Mouse (Mus musculus): ENCODE results near the gene Carnmt1. TPM values are rescaled to one million over a fixed set of nuclear protein-coding genes. Genes with fewer than 3 reads are reported as not detected.

The Carnmt1 gene
- total and polyA plus RNA-seq, 3 experiments, result 13.0 to 36.4 (median 32.8) TPM

DNA sequence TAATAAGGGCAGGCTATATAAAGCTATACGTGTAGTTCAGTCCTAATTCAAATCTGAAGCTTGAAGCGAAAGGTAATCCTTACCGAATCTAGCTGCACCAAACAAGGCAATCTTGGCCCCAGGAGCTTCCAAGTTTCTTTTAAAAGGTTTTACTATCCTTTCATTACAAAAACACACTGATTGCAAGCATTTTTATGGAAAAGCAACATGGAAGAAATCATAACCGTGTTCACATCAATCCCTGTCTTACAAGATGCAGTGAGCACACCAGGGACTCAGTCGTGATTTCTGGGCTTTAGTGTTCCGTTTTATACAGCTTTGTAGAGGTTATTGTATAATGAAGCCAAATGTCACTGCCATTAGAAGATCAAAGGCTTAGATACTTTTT lies 22.0 kb upstream of the Carnmt1 start:
- peak overlapping the region; percentile 51 for H3K27ac ChIP-seq
- TF ChIP-seq CTCF (IDR thresholded peaks at IDR 0.05) (no peak), EP300 (IDR thresholded peaks at IDR 0.05; ENCODE audit: insufficient read depth, low read depth, low read length) (no peak), POLR2A (IDR thresholded peaks at IDR 0.05; ENCODE audit: insufficient read depth, low read depth, low read length) (no peak)
- no peaks in the 10 kb centered on the region for H3K79me2 ChIP-seq (replicated peaks; ENCODE audit: control insufficient read depth, insufficient read depth, low read length)
- H3K4me3 ChIP-seq, result no peak overlapping the region
- H3K36me3 ChIP-seq (ENCODE audit: control insufficient read depth, insufficient read depth, low read length), result no peaks in the 10 kb centered on the region; the same call in 1 of the 2 replicates
- intact Hi-C loops (cut with DNase I), result no loop called here
- H3K4me1 ChIP-seq (ENCODE audit: control insufficient read depth, insufficient read depth, low read length), result no peaks in the 10 kb centered on the region; the same call in 1 of the 2 replicates
- H3K9ac ChIP-seq (ENCODE audit: low read depth, low read length), result no peak overlapping the region
- H3K27me3 ChIP-seq (ENCODE audit: control insufficient read depth, insufficient read depth, low read length), result no peaks in the 10 kb centered on the region
- DNase-seq, result no peak
- 84% methylated on average over 6 of the region's 6 CpGs for WGBS

GRCm38 (mm10) chr19:18649955-18650354 lies 20.6 kb upstream of the Carnmt1 start:
- no peak for TF ChIP-seq POLR2A (IDR thresholded peaks at IDR 0.05; ENCODE audit: insufficient read depth, low read depth, low read length)
- no peak for TF ChIP-seq CTCF (IDR thresholded peaks at IDR 0.05)
- no peak for TF ChIP-seq EP300 (IDR thresholded peaks at IDR 0.05; ENCODE audit: insufficient read depth, low read depth, low read length)

GRCm38 (mm10) chr19:18650473-18650872 lies 20.1 kb upstream of the Carnmt1 start:
- Histone ChIP-seq H3K9ac (ENCODE audit: low read depth, low read length) (no peak overlapping the region), H3K36me3 (ENCODE audit: control insufficient read depth, insufficient read depth, low read length) (no peaks in the 10 kb centered on the region), H3K4me1 (ENCODE audit: control insufficient read depth, insufficient read depth, low read length) (no peaks in the 10 kb centered on the region; the same call in 1 of the 2 replicates), H3K27me3 (ENCODE audit: control insufficient read depth, insufficient read depth, low read length) (no peaks in the 10 kb centered on the region), H3K79me2 (replicated peaks; ENCODE audit: control insufficient read depth, insufficient read depth, low read length) (no peaks in the 10 kb centered on the region), H3K4me3 (no peak overlapping the region), H3K27ac (no peak overlapping the region)
- 64% methylated on average over 6 of the region's 6 CpGs for WGBS
- TF ChIP-seq EP300 (IDR thresholded peaks at IDR 0.05; ENCODE audit: insufficient read depth, low read depth, low read length) (no peak), CTCF (IDR thresholded peaks at IDR 0.05) (no peak), POLR2A (IDR thresholded peaks at IDR 0.05; ENCODE audit: insufficient read depth, low read depth, low read length) (no peak)
- intact Hi-C loops (cut with DNase I), result no loop called here
- no peak for DNase-seq

More at GRCm38 (mm10) chr19:18649955-18650354, 20.6 kb upstream of the Carnmt1 start:
- no peaks in the 10 kb centered on the region; the same call in 1 of the 2 replicates for H3K4me1 ChIP-seq (ENCODE audit: control insufficient read depth, insufficient read depth, low read length)
- intact Hi-C loops (cut with DNase I), result no loop called here
- no peaks in the 10 kb centered on the region for H3K79me2 ChIP-seq (replicated peaks; ENCODE audit: control insufficient read depth, insufficient read depth, low read length)
- DNase-seq, result no peak
- H3K27me3 ChIP-seq (ENCODE audit: control insufficient read depth, insufficient read depth, low read length), result no peaks in the 10 kb centered on the region
- H3K4me3 ChIP-seq, result no peak overlapping the region
- H3K27ac ChIP-seq, result no peak overlapping the region
- H3K9ac ChIP-seq (ENCODE audit: low read depth, low read length), result no peak overlapping the region
- no peaks in the 10 kb centered on the region; the same call in 1 of the 2 replicates for H3K36me3 ChIP-seq (ENCODE audit: control insufficient read depth, insufficient read depth, low read length)
- WGBS, result 84% methylated on average over 4 of the region's 4 CpGs

DNA sequence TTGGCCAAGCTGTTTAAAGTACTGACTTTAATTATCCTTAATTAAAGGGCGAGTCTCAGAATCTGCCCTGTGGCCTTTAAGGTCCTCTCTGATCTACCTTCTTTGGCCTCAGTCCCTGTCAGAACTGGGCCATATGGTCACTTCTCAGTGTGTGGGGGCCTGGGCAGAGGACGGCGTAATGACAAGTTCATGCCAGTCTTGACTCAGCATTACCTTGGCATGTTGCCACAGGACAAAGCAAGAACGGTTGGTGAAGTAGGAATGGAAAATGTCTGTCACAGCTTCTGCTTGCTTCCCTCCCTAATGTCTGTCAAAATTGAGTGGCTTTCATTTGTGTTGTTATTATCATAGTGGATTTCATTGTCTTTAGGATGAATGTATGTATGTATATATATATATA lies 18.0 kb upstream of the Carnmt1 start:
- DNase-seq, result no peak
- Histone ChIP-seq H3K27ac (no peak overlapping the region), H3K27me3 (ENCODE audit: control insufficient read depth, insufficient read depth, low read length) (no peaks in the 10 kb centered on the region), H3K36me3 (ENCODE audit: control insufficient read depth, insufficient read depth, low read length) (no peaks in the 10 kb centered on the region), H3K4me1 (ENCODE audit: control insufficient read depth, insufficient read depth, low read length) (no peaks in the 10 kb centered on the region; the same call in 1 of the 2 replicates), H3K4me3 (no peak overlapping the region), H3K9ac (ENCODE audit: low read depth, low read length) (no peak overlapping the region), H3K79me2 (replicated peaks; ENCODE audit: control insufficient read depth, insufficient read depth, low read length) (no peaks in the 10 kb centered on the region)
- intact Hi-C loops (cut with DNase I), result no loop called here
- WGBS, result 46% methylated on average over 4 of the region's 4 CpGs
- TF ChIP-seq EP300 (IDR thresholded peaks at IDR 0.05; ENCODE audit: insufficient read depth, low read depth, low read length), result no peak
- no peak for TF ChIP-seq CTCF (IDR thresholded peaks at IDR 0.05)
- TF ChIP-seq POLR2A (IDR thresholded peaks at IDR 0.05; ENCODE audit: insufficient read depth, low read depth, low read length), result no peak

- intact Hi-C loops (cut with DNase I), result no loop called here
- no peak overlapping the region for H3K9ac ChIP-seq (ENCODE audit: low read depth, low read length)
- DNase-seq, result no peak
- H3K27me3 ChIP-seq (ENCODE audit: control insufficient read depth, insufficient read depth, low read length), result no peaks in the 10 kb centered on the region
- no peaks in the 10 kb centered on the region for H3K36me3 ChIP-seq (ENCODE audit: control insufficient read depth, insufficient read depth, low read length)
- no peaks in the 10 kb centered on the region; the same call in 1 of the 2 replicates for H3K4me1 ChIP-seq (ENCODE audit: control insufficient read depth, insufficient read depth, low read length)
- no peaks in the 10 kb centered on the region for H3K79me2 ChIP-seq (replicated peaks; ENCODE audit: control insufficient read depth, insufficient read depth, low read length)
- TF ChIP-seq EP300 (IDR thresholded peaks at IDR 0.05; ENCODE audit: insufficient read depth, low read depth, low read length) (no peak), POLR2A (IDR thresholded peaks at IDR 0.05; ENCODE audit: insufficient read depth, low read depth, low read length) (no peak), CTCF (IDR thresholded peaks at IDR 0.05) (no peak)
- 77% methylated on average over 6 of the region's 6 CpGs for WGBS
- no peak overlapping the region for H3K27ac ChIP-seq
- no peak overlapping the region for H3K4me3 ChIP-seq
Observed at GRCm38 (mm10) chr19:18653058-18653457, 17.5 kb upstream of the Carnmt1 start.

DNA sequence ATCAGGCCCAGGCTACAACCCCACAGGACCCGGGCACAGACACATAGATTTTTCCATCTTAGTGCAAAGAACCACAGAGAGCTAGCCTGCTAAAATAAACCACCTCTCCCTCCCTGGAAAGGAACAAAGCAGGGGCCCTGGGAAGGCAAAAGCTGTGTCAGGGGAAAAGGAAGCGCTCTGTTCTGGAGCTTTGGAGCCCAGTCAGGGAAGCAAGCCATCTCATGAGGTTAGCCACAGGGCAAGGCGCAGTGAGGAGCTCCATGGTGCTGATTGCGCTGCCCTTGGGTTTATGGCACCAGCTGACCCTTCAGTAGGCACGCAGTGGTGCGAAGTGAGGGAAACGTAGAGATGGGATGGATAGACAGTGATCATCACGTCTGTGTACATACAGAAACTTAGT lies 16.2 kb upstream of the Carnmt1 start:
- Histone ChIP-seq H3K4me1 (ENCODE audit: control insufficient read depth, insufficient read depth, low read length) (no peaks in the 10 kb centered on the region), H3K27ac (no peak overlapping the region), H3K79me2 (replicated peaks; ENCODE audit: control insufficient read depth, insufficient read depth, low read length) (no peaks in the 10 kb centered on the region), H3K27me3 (ENCODE audit: control insufficient read depth, insufficient read depth, low read length) (no peaks in the 10 kb centered on the region), H3K9ac (ENCODE audit: low read depth, low read length) (no peak overlapping the region), H3K4me3 (no peak overlapping the region), H3K36me3 (ENCODE audit: control insufficient read depth, insufficient read depth, low read length) (no peaks in the 10 kb centered on the region)
- intact Hi-C loops (cut with DNase I), result no loop called here
- DNase-seq, result no peak
- 70% methylated on average over 8 of the region's 8 CpGs for WGBS
- TF ChIP-seq EP300 (IDR thresholded peaks at IDR 0.05; ENCODE audit: insufficient read depth, low read depth, low read length) (no peak), POLR2A (IDR thresholded peaks at IDR 0.05; ENCODE audit: insufficient read depth, low read depth, low read length) (no peak), CTCF (IDR thresholded peaks at IDR 0.05) (no peak)
